Mouse (Mus musculus) cortical plate, adult 2 months (tissue): ENCODE data around the gene Fkbp1a.

Experiments
- CTCF ChIP-seq: fragments of 200-500 bp; IDR thresholded peaks from 2 replicates; pipeline ENCODE4 v1.5.1; 2011; ENCODE audit warnings: mild to moderate bottlenecking, control low read depth, low read length; ENCODE audit not compliant: insufficient read depth; ENCODE audit errors: extremely low read depth
- POLR2A ChIP-seq: fragments of 200-500 bp; IDR thresholded peaks from 2 replicates; pipeline ENCODE4 v1.6.1; 2011; ENCODE audit warnings: mild to moderate bottlenecking, low read length, control low read depth; ENCODE audit not compliant: insufficient read depth; ENCODE audit errors: extremely low read depth

DNA sequence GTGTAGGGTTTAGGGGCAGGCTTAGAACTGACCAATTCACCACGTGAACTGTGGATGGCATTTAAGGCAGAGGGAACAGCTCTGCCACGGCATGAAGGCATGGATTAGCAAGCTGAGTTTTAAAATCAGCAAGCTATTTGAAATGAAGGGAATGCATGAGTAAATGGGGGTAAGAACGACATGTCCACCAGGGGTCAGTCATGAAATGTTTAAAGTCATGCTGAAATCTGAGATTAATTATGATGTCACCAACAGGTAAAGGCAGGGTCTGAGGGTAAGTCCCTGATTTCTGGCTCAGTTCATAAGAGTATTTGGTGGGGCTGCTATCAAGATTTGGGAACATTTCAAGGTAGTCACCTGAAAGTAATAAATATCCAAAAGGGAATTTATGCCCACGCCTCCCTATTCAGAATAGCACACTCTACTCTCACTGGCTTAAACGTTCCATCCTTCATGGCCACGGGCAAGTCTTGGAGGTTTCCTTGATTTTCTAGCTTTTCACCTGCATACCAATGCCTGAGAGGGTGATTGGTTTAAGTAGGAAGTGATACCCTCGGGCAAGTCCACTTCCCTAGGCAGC, 32.9 kb downstream of the Fkbp1a start:
- TF ChIP-seq CTCF (0 out of 2 replicates have a peak, but pooled peaks have one; percentile 5), POLR2A (no peak)
